Mouse (Mus musculus) lung, postnatal 36 days (tissue): ENCODE results near the gene Hip1r.

ENCODE experiments used
- DNase-seq: peaks from one replicate; pipeline ENCODE4 v3.0.0; 2022; ENCODE audit warnings: mixed read lengths

The Hip1r gene

GRCm38 (mm10) chr5:123974616-123975111 is 1.2 kb downstream of the Hip1r start:
- peak; percentile 79 for DNase-seq

GRCm38 (mm10) chr5:123975668-123976180 is 2.3 kb downstream of the Hip1r start:
- peak; percentile 80 for DNase-seq

- DNase-seq: peak; percentile 56
These were observed 3.8 kb downstream of the Hip1r start for GRCm38 (mm10) chr5:123977231-123977630.

GRCm38 (mm10) chr5:123978131-123978530 is 4.7 kb downstream of the Hip1r start:
- no peak for DNase-seq

- no peak for DNase-seq
These were observed 6.0 kb downstream of the Hip1r start for GRCm38 (mm10) chr5:123979221-123979979.

- DNase-seq: no peak
These were observed 6.5 kb downstream of the Hip1r start for GRCm38 (mm10) chr5:123979980-123980369.

- DNase-seq: no peak
These were observed 7.3 kb downstream of the Hip1r start for GRCm38 (mm10) chr5:123980521-123981249.

- peak; percentile 62 for DNase-seq
These were observed 7.8 kb downstream of the Hip1r start for GRCm38 (mm10) chr5:123981250-123981554.

- DNase-seq: no peak
These were observed 9.4 kb downstream of the Hip1r start for GRCm38 (mm10) chr5:123982838-123983237.

GRCm38 (mm10) chr5:123985434-123985833 is 12.0 kb downstream of the Hip1r start:
- DNase-seq: no peak

GRCm38 (mm10) chr5:123986925-123987324 is 13.5 kb downstream of the Hip1r start:
- DNase-seq: peak; percentile 47

GRCm38 (mm10) chr5:123987511-123987910 is 14.1 kb downstream of the Hip1r start:
- DNase-seq: no peak

GRCm38 (mm10) chr5:123989941-123990885 is 16.8 kb downstream of the Hip1r start:
- peak; percentile 81 for DNase-seq

GRCm38 (mm10) chr5:123991321-123991720 is 17.9 kb downstream of the Hip1r start:
- no peak for DNase-seq

- peak; percentile 88 for DNase-seq
These were observed 18.8 kb downstream of the Hip1r start for GRCm38 (mm10) chr5:123992193-123992637.

- peak; percentile 96 for DNase-seq
These were observed 19.4 kb downstream of the Hip1r start for GRCm38 (mm10) chr5:123992794-123993193.

GRCm38 (mm10) chr5:123993263-123994036 is 20.0 kb downstream of the Hip1r start:
- DNase-seq: no peak

GRCm38 (mm10) chr5:123994468-123994867 is 21.0 kb downstream of the Hip1r start:
- peak; percentile 71 for DNase-seq

GRCm38 (mm10) chr5:123995388-123995787 is 22.0 kb downstream of the Hip1r start:
- no peak for DNase-seq

GRCm38 (mm10) chr5:123996194-123996593 is 22.8 kb downstream of the Hip1r start:
- peak; percentile 49 for DNase-seq

GRCm38 (mm10) chr5:123996695-123997094 is 23.3 kb downstream of the Hip1r start:
- no peak for DNase-seq
